Mouse (Mus musculus) intestine, postnatal 0 days (tissue): ENCODE measurements around the gene C1qtnf2. TPM values are rescaled to one million over a fixed set of nuclear protein-coding genes. Genes with fewer than 3 reads are reported as not detected.

Experiments used
- ATAC-seq: fragments of 200-750 bp; cut with Nextera tagmentation; 2 replicates; pipeline ENCODE4 v1.8.0; 2017; ENCODE audit warnings: mild to moderate bottlenecking, moderate TSS enrichment, moderate library complexity
- H3K27ac ChIP-seq: fragments of 300-500 bp; sonication (generic); 2 replicates; pipeline ENCODE4 v1.5.1; 2014; ENCODE audit warnings: mild to moderate bottlenecking, low read depth, low read length, moderate library complexity
- H3K27me3 ChIP-seq: fragments of 300-500 bp; sonication (generic); replicated peaks from 2 replicates; pipeline ENCODE4 v1.6.1; 2014; ENCODE audit warnings: low read length, mixed read lengths; ENCODE audit not compliant: control insufficient read depth, insufficient read depth
- H3K36me3 ChIP-seq: fragments of 300-500 bp; sonication (generic); 2 replicates; pipeline ENCODE4 v1.6.1; 2014; ENCODE audit warnings: mild to moderate bottlenecking, moderate library complexity; ENCODE audit not compliant: control insufficient read depth, insufficient read depth
- H3K4me1 ChIP-seq: fragments of 300-500 bp; sonication (generic); replicated peaks from 2 replicates; pipeline ENCODE4 v1.6.1; 2014; ENCODE audit warnings: antibody characterized with exemption, low read length, mixed read lengths; ENCODE audit not compliant: control insufficient read depth, insufficient read depth
- H3K4me2 ChIP-seq: fragments of 300-500 bp; sonication (generic); replicated peaks from 2 replicates; pipeline ENCODE4 v1.6.1; 2014; ENCODE audit warnings: low read depth, mild to moderate bottlenecking, moderate library complexity
- H3K4me3 ChIP-seq: fragments of 300-500 bp; sonication (generic); 2 replicates; pipeline ENCODE4 v1.5.1; 2014; ENCODE audit warnings: low read depth, low read length
- H3K9ac ChIP-seq: fragments of 300-500 bp; sonication (generic); 2 replicates; pipeline ENCODE4 v1.6.1; 2014; ENCODE audit warnings: mild to moderate bottlenecking, low read depth, low read length
- H3K9me3 ChIP-seq: fragments of 300-500 bp; sonication (generic); 2 replicates; pipeline ENCODE4 v1.6.1; 2016; ENCODE audit warnings: mixed run types; ENCODE audit not compliant: control insufficient read depth
- CTCF ChIP-seq: sonication (generic); IDR thresholded peaks from 2 replicates; pipeline ENCODE4 v1.5.1; 2016; ENCODE audit warnings: low read depth, mild to moderate bottlenecking, control low read depth, antibody characterized with exemption, moderate library complexity
- WGBS: fragments of 180-500 bp; shearing (Covaris S2); extraction: QIAGEN DNeasy Blood & Tissue Kit; methylation state at CpG from one replicate; pipeline ENCODE4 v1.1.7; 2014; 5-methylcytosine and 5-hydroxymethylcytosine counted together
- polyA plus RNA-seq: library from polyadenylated mRNA; unstranded; fragments of >200 nt; fragmentation: Nextera tagmentation; extraction: Ambion mirVana; gene quantifications from 2 replicates; pipeline ENCODE4 v1.2.1, GENCODE M21; 2015

Gene C1qtnf2
- polyA plus RNA-seq, 1 experiment from 2014 or later = 9.4 TPM

GRCm38 (mm10) chr11:43479376-43479775 is 5.3 kb downstream of the C1qtnf2 start:
- 91% methylated on average over 3 of the region's 3 CpGs for WGBS
- no peaks in the 10 kb centered on the region for H3K27me3 ChIP-seq
- H3K4me1 ChIP-seq = no peaks in the 10 kb centered on the region
- TF ChIP-seq CTCF = no peak
- H3K27ac ChIP-seq = no peak overlapping the region
- no peaks in the 10 kb centered on the region for H3K9me3 ChIP-seq
- H3K4me3 ChIP-seq = no peak overlapping the region
- H3K4me2 ChIP-seq = no peak overlapping the region
- H3K36me3 ChIP-seq = no peaks in the 10 kb centered on the region
- no peak for ATAC-seq
- no peak overlapping the region for H3K9ac ChIP-seq

- no peak overlapping the region for H3K4me3 ChIP-seq
- no peak overlapping the region for H3K27ac ChIP-seq
- H3K4me2 ChIP-seq = no peak overlapping the region
- no peak for TF ChIP-seq CTCF
- no peaks in the 10 kb centered on the region for H3K4me1 ChIP-seq
- WGBS = 32% methylated on average over 5 of the region's 5 CpGs
- H3K9ac ChIP-seq = no peak overlapping the region
- ATAC-seq = no peak
- no peaks in the 10 kb centered on the region for H3K9me3 ChIP-seq
- H3K27me3 ChIP-seq = no peaks in the 10 kb centered on the region
- no peaks in the 10 kb centered on the region for H3K36me3 ChIP-seq
Observed at GRCm38 (mm10) chr11:43480561-43480960, 6.5 kb downstream of the C1qtnf2 start.

- WGBS = 39% methylated on average over 3 of the region's 3 CpGs
- Histone ChIP-seq H3K4me3 (no peak overlapping the region), H3K27me3 (no peaks in the 10 kb centered on the region), H3K27ac (no peak overlapping the region), H3K36me3 (no peaks in the 10 kb centered on the region), H3K9me3 (no peaks in the 10 kb centered on the region), H3K4me1 (no peaks in the 10 kb centered on the region), H3K9ac (no peak overlapping the region), H3K4me2 (no peak overlapping the region)
- TF ChIP-seq CTCF = no peak
- ATAC-seq = no peak
Observed at GRCm38 (mm10) chr11:43481672-43482522, 7.8 kb downstream of the C1qtnf2 start.

GRCm38 (mm10) chr11:43483122-43483792 is 9.2 kb downstream of the C1qtnf2 start:
- no peak for ATAC-seq
- Histone ChIP-seq H3K9me3 (no peaks in the 10 kb centered on the region), H3K4me2 (no peak overlapping the region), H3K4me3 (no peak overlapping the region), H3K4me1 (no peaks in the 10 kb centered on the region), H3K36me3 (no peaks in the 10 kb centered on the region), H3K27me3 (no peaks in the 10 kb centered on the region), H3K27ac (no peak overlapping the region), H3K9ac (no peak overlapping the region)
- WGBS = 59% methylated on average over 6 of the region's 6 CpGs
- no peak for TF ChIP-seq CTCF

GRCm38 (mm10) chr11:43484057-43484456 is 10.0 kb downstream of the C1qtnf2 start:
- H3K27me3 ChIP-seq = no peaks in the 10 kb centered on the region
- H3K27ac ChIP-seq = no peak overlapping the region
- no peak for ATAC-seq
- no peaks in the 10 kb centered on the region for H3K36me3 ChIP-seq
- WGBS = 67% methylated on average over 4 of the region's 4 CpGs
- no peak overlapping the region for H3K9ac ChIP-seq
- no peak overlapping the region for H3K4me3 ChIP-seq
- H3K4me1 ChIP-seq = no peaks in the 10 kb centered on the region
- H3K9me3 ChIP-seq = no peaks in the 10 kb centered on the region
- TF ChIP-seq CTCF = no peak
- no peak overlapping the region for H3K4me2 ChIP-seq

GRCm38 (mm10) chr11:43484652-43485051 is 10.6 kb downstream of the C1qtnf2 start:
- Histone ChIP-seq H3K4me3 (no peak overlapping the region), H3K27ac (no peak overlapping the region), H3K36me3 (no peaks in the 10 kb centered on the region), H3K9ac (no peak overlapping the region), H3K4me1 (no peaks in the 10 kb centered on the region), H3K4me2 (no peak overlapping the region), H3K9me3 (no peaks in the 10 kb centered on the region), H3K27me3 (no peaks in the 10 kb centered on the region)
- WGBS = 47% methylated on average over 11 of the region's 11 CpGs
- no peak for TF ChIP-seq CTCF
- no peak for ATAC-seq
